In the genomic region with DNA sequence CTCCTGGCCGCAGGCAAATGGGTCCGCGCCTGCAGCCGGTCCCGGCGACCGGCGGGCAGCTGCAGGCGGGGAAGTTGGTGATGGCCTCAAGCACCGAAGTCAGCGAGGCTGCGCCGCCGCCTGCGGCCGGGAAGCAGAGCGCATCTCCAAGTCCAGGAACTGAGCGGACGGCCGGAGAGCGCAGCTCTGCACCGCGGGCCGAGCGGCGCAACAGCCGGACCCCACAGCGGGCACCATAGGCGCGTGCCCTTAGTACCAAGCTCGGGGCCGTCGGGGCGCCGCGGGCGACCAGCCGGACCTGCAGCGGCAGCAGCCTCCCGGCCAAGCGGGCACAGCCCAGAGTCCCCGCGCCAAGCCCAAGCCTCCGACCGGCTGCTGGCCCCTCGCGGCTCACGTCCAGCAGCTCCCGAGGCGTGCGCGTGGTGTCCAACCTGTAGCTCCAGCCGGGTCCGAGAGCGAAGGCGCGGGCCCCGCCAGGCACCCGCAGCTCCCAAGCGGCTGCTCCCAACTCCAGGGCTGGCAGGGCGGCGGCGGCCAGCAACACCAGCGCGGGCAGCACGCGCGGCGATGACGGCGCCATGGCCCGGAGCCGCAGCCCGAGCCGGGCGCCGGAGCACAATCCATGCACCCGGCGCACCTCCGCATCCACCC, we compare ENCODE assay signal across 8 mouse cellular contexts. TPM values are rescaled to one million over a fixed set of nuclear protein-coding genes. Genes with fewer than 3 reads are reported as not detected.
A peak's percentile ranks its signal among the peaks of the same experiment; 100 is the strongest.
DNase-seq lines count a peak whose midpoint lies in the region; ATAC-seq lines count a peak whose summit lies in the region.

A gene (minus strand): TSS at position 587 of the 651 bp plus-strand sequence.

- peaks cover 31% of the 10 kb centered on the region for H3K4me1 ChIP-seq in lung, embryonic 15.5 days
- H3K4me1 ChIP-seq in embryonic facial prominence, embryonic 12.5 days, result peaks cover 17% of the 10 kb centered on the region
- H3K4me1 ChIP-seq in lung, embryonic 16.5 days (replicated peaks; ENCODE audit: control insufficient read depth, insufficient read depth, low read length), result peaks cover 6% of the 10 kb centered on the region; the same call in 1 of the 2 replicates
- H3K4me1 ChIP-seq in stomach, embryonic 16.5 days (ENCODE audit: control insufficient read depth, insufficient read depth, low read length), result peaks cover 14% of the 10 kb centered on the region

- WGBS in lung, embryonic 15.5 days, result under 1% methylated on average over 64 of the region's 80 CpGs
- under 1% methylated on average over 69 of the region's 80 CpGs for WGBS in embryonic facial prominence, embryonic 12.5 days
- WGBS in lung, embryonic 16.5 days, result 0% methylated on average over 53 of the region's 80 CpGs
- under 1% methylated on average over 77 of the region's 80 CpGs for WGBS in stomach, embryonic 16.5 days

- H3K4me3 ChIP-seq in lung, embryonic 15.5 days, result peak within 1 kb of the TSS; percentile 61
- H3K4me3 ChIP-seq in embryonic facial prominence, embryonic 12.5 days, result peak within 1 kb of the TSS; percentile 61
- H3K4me3 ChIP-seq in lung, embryonic 16.5 days (ENCODE audit: low read length), result peak within 1 kb of the TSS; percentile 67
- peak within 1 kb of the TSS; percentile 63 for H3K4me3 ChIP-seq in stomach, embryonic 16.5 days (replicated peaks; ENCODE audit: low read length)

- DNase-seq in lung, postnatal 14 days, result no peak
- no peak for DNase-seq in frontal cortex, postnatal 14 days (ENCODE audit: low spot score in 2 of 2)
- DNase-seq in urinary bladder, postnatal 36 days (ENCODE audit: low spot score in 2 of 2), result no peak

- peak; percentile 19; the same call in 1 of the 2 replicates for ATAC-seq in lung, embryonic 15.5 days (ENCODE audit: borderline replicate concordance, extremely low read depth, low FRiP score, low TSS enrichment)
- ATAC-seq in embryonic facial prominence, embryonic 12.5 days (ENCODE audit: insufficient number of reproducible peaks, insufficient read depth, low FRiP score, low TSS enrichment), result 0 out of 2 replicates have a peak, but pooled peaks have one; percentile 22
- peak; percentile 7 for ATAC-seq in inflammation-experienced regulatory T-cells, adult 6 months
- 0 out of 2 replicates have a peak, but pooled peaks have one; percentile 15 for ATAC-seq in lung, embryonic 16.5 days (ENCODE audit: low read depth)
- no peak for ATAC-seq in stomach, embryonic 16.5 days (ENCODE audit: insufficient read depth, low FRiP score)

- peaks cover 19% of the 10 kb centered on the region; the same call in 1 of the 2 replicates for H3K36me3 ChIP-seq in lung, embryonic 15.5 days
- H3K36me3 ChIP-seq in embryonic facial prominence, embryonic 12.5 days, result peaks cover 10% of the 10 kb centered on the region
- H3K36me3 ChIP-seq in lung, embryonic 16.5 days (ENCODE audit: control insufficient read depth, insufficient read depth, low read length), result peaks cover 18% of the 10 kb centered on the region
- 0 out of 2 replicates have a peak, but pooled peaks cover 17% of the 10 kb centered on the region for H3K36me3 ChIP-seq in stomach, embryonic 16.5 days (ENCODE audit: control insufficient read depth, insufficient read depth, low read length)

- H3K9me3 ChIP-seq in lung, embryonic 15.5 days, result no peaks in the 10 kb centered on the region
- H3K9me3 ChIP-seq in embryonic facial prominence, embryonic 12.5 days, result peaks cover 12% of the 10 kb centered on the region; the same call in 1 of the 2 replicates
- H3K9me3 ChIP-seq in lung, embryonic 16.5 days (ENCODE audit: control insufficient read depth, low read length), result peaks cover 15% of the 10 kb centered on the region
- H3K9me3 ChIP-seq in stomach, embryonic 16.5 days (replicated peaks; ENCODE audit: control insufficient read depth, low read length), result peaks cover 8% of the 10 kb centered on the region

- peaks cover 48% of the 10 kb centered on the region for H3K27me3 ChIP-seq in lung, embryonic 15.5 days
- H3K27me3 ChIP-seq in embryonic facial prominence, embryonic 12.5 days, result peaks cover 46% of the 10 kb centered on the region
- H3K27me3 ChIP-seq in lung, embryonic 16.5 days (ENCODE audit: control insufficient read depth, insufficient read depth, low read depth, low read length), result peaks cover 26% of the 10 kb centered on the region
- H3K27me3 ChIP-seq in stomach, embryonic 16.5 days (ENCODE audit: control insufficient read depth, insufficient read depth, low read length), result peaks cover 22% of the 10 kb centered on the region

- H3K4me2 ChIP-seq in lung, embryonic 15.5 days, result peak within 1 kb of the TSS; percentile 89
- H3K4me2 ChIP-seq in embryonic facial prominence, embryonic 12.5 days (replicated peaks), result peak within 1 kb of the TSS; percentile 94
- H3K4me2 ChIP-seq in lung, embryonic 16.5 days (ENCODE audit: low read depth, low read length), result peak within 1 kb of the TSS; percentile 81
- H3K4me2 ChIP-seq in stomach, embryonic 16.5 days (ENCODE audit: low read depth, low read length), result peak within 1 kb of the TSS; percentile 81

- peak within 1 kb of the TSS; percentile 59 for H3K9ac ChIP-seq in lung, embryonic 15.5 days
- H3K9ac ChIP-seq in embryonic facial prominence, embryonic 12.5 days, result peak within 1 kb of the TSS; percentile 63
- peak within 1 kb of the TSS; percentile 76 for H3K9ac ChIP-seq in lung, embryonic 16.5 days (ENCODE audit: low read length)
- peak within 1 kb of the TSS; percentile 81 for H3K9ac ChIP-seq in stomach, embryonic 16.5 days (ENCODE audit: low read length)

- H3K27ac ChIP-seq in lung, embryonic 15.5 days, result peak within 1 kb of the TSS; percentile 93
- peak within 1 kb of the TSS; percentile 65 for H3K27ac ChIP-seq in embryonic facial prominence, embryonic 12.5 days
- peak within 1 kb of the TSS; percentile 93 for H3K27ac ChIP-seq in lung, embryonic 16.5 days (ENCODE audit: low read length)
- H3K27ac ChIP-seq in stomach, embryonic 16.5 days (ENCODE audit: low read length), result peak within 1 kb of the TSS; percentile 85

RNA-seq across cellular contexts. Expression of the gene that starts here (rescaled TPM):
- 4.3 and 4.8 TPM in 2 replicates for polyA plus RNA-seq in lung, embryonic 15.5 days (2015; fragmentation: Nextera tagmentation; extraction: Ambion mirVana)
- 2.4 and 2.5 TPM in 2 replicates for polyA plus RNA-seq in embryonic facial prominence, embryonic 12.5 days (2016; fragmentation: Nextera tagmentation; extraction: Ambion mirVana)
- polyA plus RNA-seq in inflammation-experienced regulatory T-cells, adult 6 months (2017; shearing (Covaris generic)), result 1 to 10 TPM; 4.4 to 5.0 (median 4.7) TPM
- 3.5 and 3.6 TPM in 2 replicates for polyA plus RNA-seq in lung, embryonic 16.5 days (2015; fragmentation: Nextera tagmentation; extraction: Ambion mirVana)
- 2.6 and 2.7 TPM in 2 replicates for polyA plus RNA-seq in stomach, embryonic 16.5 days (2015; fragmentation: Nextera tagmentation; extraction: Ambion mirVana)
